Mouse (Mus musculus) hindbrain, embryonic 14.5 days (tissue): ENCODE measurements around the gene Top3a. TPM values are rescaled to one million over a fixed set of nuclear protein-coding genes. Genes with fewer than 3 reads are reported as not detected.

Source experiments
- ATAC-seq: fragments of 200-750 bp; cut with Nextera tagmentation; 2 replicates; pipeline ENCODE4 v1.8.0; 2017; ENCODE audit warnings: moderate number of reproducible peaks, mild to moderate bottlenecking, moderate TSS enrichment, moderate library complexity; ENCODE audit not compliant: low FRiP score
- DNase-seq: peaks from one replicate; pipeline ENCODE4 v3.0.0-alpha.2; 2015; ENCODE audit warnings: low spot score
- H3K27ac ChIP-seq: fragments of 300-500 bp; sonication (generic); 2 replicates; pipeline ENCODE4 v1.5.1; 2014; ENCODE audit warnings: mild to moderate bottlenecking, moderate library complexity
- H3K27me3 ChIP-seq: fragments of 300-500 bp; sonication (generic); 2 replicates; pipeline ENCODE4 v1.6.1; 2014; ENCODE audit warnings: mild to moderate bottlenecking, low read length, mixed read lengths; ENCODE audit not compliant: control insufficient read depth, insufficient read depth
- H3K36me3 ChIP-seq: fragments of 300-500 bp; sonication (generic); replicated peaks from 2 replicates; pipeline ENCODE4 v1.6.1; 2014; ENCODE audit not compliant: control insufficient read depth, insufficient read depth
- H3K4me1 ChIP-seq: fragments of 300-500 bp; sonication (generic); replicated peaks from 2 replicates; pipeline ENCODE4 v1.6.1; 2014; ENCODE audit warnings: antibody characterized with exemption, low read length, mixed read lengths; ENCODE audit not compliant: control insufficient read depth, insufficient read depth
- H3K4me2 ChIP-seq: fragments of 300-500 bp; sonication (generic); replicated peaks from 2 replicates; pipeline ENCODE4 v1.6.1; 2014; ENCODE audit warnings: mild to moderate bottlenecking, moderate library complexity
- H3K4me3 ChIP-seq: fragments of 300-500 bp; sonication (generic); replicated peaks from 2 replicates; pipeline ENCODE4 v1.5.1; 2014; ENCODE audit warnings: mild to moderate bottlenecking, low read length
- H3K9ac ChIP-seq: fragments of 300-500 bp; sonication (generic); 2 replicates; pipeline ENCODE4 v1.6.1; 2014
- H3K9me3 ChIP-seq: fragments of 300-500 bp; sonication (generic); 2 replicates; pipeline ENCODE4 v1.6.1; 2016; ENCODE audit warnings: low read length; ENCODE audit not compliant: control insufficient read depth
- WGBS: fragments of 180-500 bp; shearing (Covaris S2); extraction: QIAGEN DNeasy Blood & Tissue Kit; methylation state at CpG from one replicate; pipeline ENCODE4 v1.1.7; 2014; 5-methylcytosine and 5-hydroxymethylcytosine counted together
- polyA plus RNA-seq: library from polyadenylated mRNA; unstranded; fragments of >200 nt; fragmentation: Nextera tagmentation; extraction: Ambion mirVana; gene quantifications from 2 replicates; pipeline ENCODE4 v1.2.1, GENCODE M21; 2014

Top3a gene
- polyA plus RNA-seq, 1 experiment from 2014 or later = 8.0 TPM

- Histone ChIP-seq H3K36me3 (no peaks in the 10 kb centered on the region), H3K9ac (no peak overlapping the region), H3K27me3 (no peaks in the 10 kb centered on the region), H3K9me3 (no peaks in the 10 kb centered on the region), H3K4me3 (no peak overlapping the region), H3K27ac (no peak overlapping the region), H3K4me1 (peaks cover 6% of the 10 kb centered on the region; the same call in 1 of the 2 replicates), H3K4me2 (no peak overlapping the region)
- DNase-seq (peak; percentile 57), ATAC-seq (no peak)
- WGBS = 77% methylated on average over 4 of the region's 4 CpGs
These were observed 31.3 kb upstream of the Top3a start for GRCm38 (mm10) chr11:60808286-60809070.

- H3K36me3 ChIP-seq = no peaks in the 10 kb centered on the region
- H3K4me2 ChIP-seq = no peak overlapping the region
- H3K9me3 ChIP-seq = no peaks in the 10 kb centered on the region
- ATAC-seq (no peak), DNase-seq (no peak)
- H3K4me3 ChIP-seq = no peak overlapping the region
- no peaks in the 10 kb centered on the region for H3K4me1 ChIP-seq
- H3K27me3 ChIP-seq = no peaks in the 10 kb centered on the region
- 93% methylated on average over 1 of the region's 1 CpGs for WGBS
- no peak overlapping the region for H3K27ac ChIP-seq
- no peak overlapping the region for H3K9ac ChIP-seq
These were observed 23.7 kb upstream of the Top3a start for GRCm38 (mm10) chr11:60800892-60801291.

GRCm38 (mm10) chr11:60799977-60800376 lies 22.8 kb upstream of the Top3a start:
- 89% methylated on average over 4 of the region's 4 CpGs for WGBS
- no peaks in the 10 kb centered on the region for H3K4me1 ChIP-seq
- no peak overlapping the region for H3K4me3 ChIP-seq
- H3K4me2 ChIP-seq = no peak overlapping the region
- H3K9me3 ChIP-seq = no peaks in the 10 kb centered on the region
- H3K27ac ChIP-seq = no peak overlapping the region
- H3K9ac ChIP-seq = no peak overlapping the region
- no peaks in the 10 kb centered on the region for H3K27me3 ChIP-seq
- DNase-seq (no peak), ATAC-seq (no peak)
- no peaks in the 10 kb centered on the region for H3K36me3 ChIP-seq

GRCm38 (mm10) chr11:60796342-60796741 lies 19.2 kb upstream of the Top3a start:
- no peak for ATAC-seq
- 96% methylated on average over 11 of the region's 11 CpGs for WGBS
- no peak overlapping the region for H3K9ac ChIP-seq
- no peaks in the 10 kb centered on the region for H3K4me1 ChIP-seq
- no peak overlapping the region for H3K4me3 ChIP-seq
- no peaks in the 10 kb centered on the region for H3K9me3 ChIP-seq
- DNase-seq = no peak
- no peaks in the 10 kb centered on the region for H3K36me3 ChIP-seq
- no peaks in the 10 kb centered on the region for H3K27me3 ChIP-seq
- no peak overlapping the region for H3K4me2 ChIP-seq
- no peak overlapping the region for H3K27ac ChIP-seq

GRCm38 (mm10) chr11:60790472-60790871 lies 13.3 kb upstream of the Top3a start:
- no peak overlapping the region for H3K4me3 ChIP-seq
- H3K27me3 ChIP-seq = no peaks in the 10 kb centered on the region
- no peaks in the 10 kb centered on the region for H3K9me3 ChIP-seq
- H3K4me1 ChIP-seq = no peaks in the 10 kb centered on the region
- WGBS = 93% methylated on average over 2 of the region's 2 CpGs
- H3K27ac ChIP-seq = no peak overlapping the region
- no peak overlapping the region for H3K9ac ChIP-seq
- no peak for ATAC-seq
- H3K4me2 ChIP-seq = no peak overlapping the region
- peaks cover 42% of the 10 kb centered on the region for H3K36me3 ChIP-seq
- DNase-seq = no peak

- Histone ChIP-seq H3K9me3 (no peaks in the 10 kb centered on the region), H3K4me3 (no peak overlapping the region), H3K4me1 (peaks cover 3% of the 10 kb centered on the region; the same call in 1 of the 2 replicates), H3K4me2 (no peak overlapping the region), H3K36me3 (peaks cover 64% of the 10 kb centered on the region), H3K27me3 (no peaks in the 10 kb centered on the region), H3K9ac (no peak overlapping the region), H3K27ac (no peak overlapping the region)
- no peak for ATAC-seq
- 41% methylated on average over 1 of the region's 1 CpGs for WGBS
- DNase-seq = no peak
These were observed 10.4 kb upstream of the Top3a start for GRCm38 (mm10) chr11:60787595-60787994.

- Histone ChIP-seq H3K4me1 (peaks cover 35% of the 10 kb centered on the region), H3K27me3 (no peaks in the 10 kb centered on the region), H3K27ac (no peak overlapping the region), H3K4me3 (no peak overlapping the region), H3K9me3 (no peaks in the 10 kb centered on the region), H3K36me3 (peaks cover 80% of the 10 kb centered on the region), H3K9ac (no peak overlapping the region), H3K4me2 (no peak overlapping the region)
- 96% methylated on average over 8 of the region's 8 CpGs for WGBS
- no peak for DNase-seq
- no peak for ATAC-seq
These were observed 7.2 kb upstream of the Top3a start for GRCm38 (mm10) chr11:60784179-60784922.

GRCm38 (mm10) chr11:60779673-60780189 lies 2.6 kb upstream of the Top3a start:
- Histone ChIP-seq H3K27me3 (no peaks in the 10 kb centered on the region), H3K4me2 (peak overlapping the region; percentile 93), H3K4me3 (peak overlapping the region; percentile 14; the same call in 1 of the 2 replicates), H3K27ac (no peak overlapping the region), H3K9ac (peak overlapping the region; percentile 40; the same call in 1 of the 2 replicates), H3K4me1 (peaks cover 70% of the 10 kb centered on the region), H3K9me3 (no peaks in the 10 kb centered on the region), H3K36me3 (peaks cover 47% of the 10 kb centered on the region)
- 89% methylated on average over 10 of the region's 10 CpGs for WGBS
- no peak for DNase-seq
- no peak for ATAC-seq

GRCm38 (mm10) chr11:60777801-60778370 lies 721 bp upstream of the Top3a start:
- H3K9me3 ChIP-seq = no peaks in the 10 kb centered on the region
- H3K27me3 ChIP-seq = no peaks in the 10 kb centered on the region
- H3K27ac ChIP-seq = 0 out of 2 replicates have a peak overlapping the region, but pooled peaks have one; percentile 71
- peaks cover 70% of the 10 kb centered on the region for H3K4me1 ChIP-seq
- H3K4me3 ChIP-seq = peak overlapping the region; percentile 80
- DNase-seq (no peak), ATAC-seq (no peak)
- H3K4me2 ChIP-seq = peak overlapping the region; percentile 93
- H3K9ac ChIP-seq = peak overlapping the region; percentile 81
- 29% methylated on average over 16 of the region's 16 CpGs for WGBS
- peaks cover 33% of the 10 kb centered on the region for H3K36me3 ChIP-seq
